Mouse (Mus musculus): ENCODE data around the gene Capzb. TPM values are rescaled to one million over a fixed set of nuclear protein-coding genes. Genes with fewer than 3 reads are reported as not detected.

Gene Capzb
- 100 to 1,000 TPM; 418 to 433 TPM for total RNA-seq (2021)
- long read RNA-seq, experiment 1, transcript Capzb-204 (9 exons, 1,674 nt): minor isoform, 129 of 495 reads
- long read RNA-seq, experiment 1, transcript Capzb-203 (10 exons, 1,702 nt): major isoform, 347 of 495 reads
- long read RNA-seq, experiment 1, partial matches to known transcripts: 15 of 495 reads
- long read RNA-seq, experiment 1, other reads (novel, unspliced or antisense): 3 of 495 reads
- long read RNA-seq, experiment 2, transcript Capzb-203 (10 exons, 1,702 nt): major isoform, 307 of 425 reads
- long read RNA-seq, experiment 2, transcript Capzb-204 (9 exons, 1,674 nt): minor isoform, 102 of 425 reads
- long read RNA-seq, experiment 2, partial matches to known transcripts: 8 of 425 reads
- long read RNA-seq, experiment 2, other reads (novel, unspliced or antisense): 8 of 425 reads

DNA sequence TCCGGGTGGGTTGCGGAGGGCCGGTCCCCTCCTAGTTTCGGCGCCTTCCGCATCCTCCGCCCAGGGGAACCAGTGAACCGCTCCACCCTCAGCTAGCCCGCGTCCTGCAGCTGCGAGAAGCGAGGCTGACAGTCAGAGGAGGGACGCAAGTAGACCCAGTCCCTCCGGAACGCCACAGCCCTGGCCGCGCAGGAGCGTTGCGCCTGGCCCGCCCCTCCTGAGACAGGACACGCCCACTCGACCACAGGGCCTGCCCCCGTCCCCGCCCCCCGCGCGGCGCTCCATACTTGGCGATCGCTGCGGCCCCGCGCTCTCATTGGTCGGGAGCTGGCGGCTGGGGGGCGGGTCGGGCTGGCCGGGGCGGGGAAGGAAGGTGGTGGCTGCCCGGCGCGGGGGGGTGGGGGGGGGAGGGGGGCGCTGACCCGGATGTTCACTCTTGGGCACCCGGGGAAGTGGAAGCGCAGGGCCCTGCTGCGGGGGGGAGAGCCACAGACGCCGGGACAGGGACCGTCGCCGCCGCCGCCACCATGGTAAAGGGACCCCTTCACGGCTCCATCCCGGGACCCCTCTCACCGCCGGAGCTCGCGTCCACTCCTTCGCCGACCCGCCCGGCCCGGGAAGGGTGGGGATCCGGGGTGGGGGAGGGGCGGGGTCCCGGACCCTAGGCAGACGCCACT, at the start of gene Capzb:
Capzb (plus strand) TSS at position 401 of the 677 bp plus-strand sequence.
- intact Hi-C loops (cut with DNase I): loop anchor here (2.0 to 5.0 kb wide), 3 partner anchors 16 to 100 kb away; partner anchors contain the start of genes Minos1 and Nbl1
- DNase-seq: peak; percentile 97

DNA sequence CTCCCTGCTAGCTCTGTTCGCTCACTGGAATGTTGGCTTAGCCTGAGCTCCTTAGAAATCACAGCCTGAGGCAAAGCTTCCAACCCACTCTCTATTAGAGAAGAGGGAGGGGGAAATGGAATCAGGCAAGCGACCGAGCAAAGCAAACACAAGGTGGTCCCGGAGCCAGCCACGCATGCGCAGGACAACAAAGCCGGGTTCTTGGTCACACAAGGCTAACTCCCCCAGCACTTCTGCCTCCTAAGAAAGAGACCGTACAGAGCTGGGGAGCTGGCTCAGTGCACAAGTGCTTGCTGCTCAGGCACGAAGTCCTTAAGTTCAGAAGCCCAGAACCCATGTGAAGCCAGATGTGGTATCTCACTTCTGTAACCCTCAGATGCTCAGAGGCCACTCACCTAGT, 49.7 kb upstream of the Capzb start:
- intact Hi-C loops (cut with DNase I): no loop called here
- DNase-seq: no peak

DNA sequence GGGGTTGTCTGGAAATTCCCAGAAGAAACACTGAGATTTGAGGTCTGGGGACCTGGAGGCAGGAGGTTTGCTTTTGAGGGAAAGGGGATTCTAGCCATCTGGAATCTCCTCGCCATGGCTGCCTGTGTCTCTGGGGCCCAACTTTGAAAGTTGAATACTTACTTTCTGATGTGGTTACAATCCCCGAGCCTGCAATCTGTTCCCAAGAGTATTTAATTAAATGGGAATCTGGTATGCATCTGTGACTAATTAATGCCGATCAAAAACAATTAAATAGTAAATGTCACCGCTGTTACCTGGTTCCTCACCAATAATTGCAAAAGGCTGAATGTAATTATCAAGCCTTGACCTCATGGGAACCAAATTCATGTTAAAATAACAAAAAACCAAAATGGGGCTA, 48.1 kb upstream of the Capzb start:
- intact Hi-C loops (cut with DNase I): no loop called here
- DNase-seq: no peak

DNA sequence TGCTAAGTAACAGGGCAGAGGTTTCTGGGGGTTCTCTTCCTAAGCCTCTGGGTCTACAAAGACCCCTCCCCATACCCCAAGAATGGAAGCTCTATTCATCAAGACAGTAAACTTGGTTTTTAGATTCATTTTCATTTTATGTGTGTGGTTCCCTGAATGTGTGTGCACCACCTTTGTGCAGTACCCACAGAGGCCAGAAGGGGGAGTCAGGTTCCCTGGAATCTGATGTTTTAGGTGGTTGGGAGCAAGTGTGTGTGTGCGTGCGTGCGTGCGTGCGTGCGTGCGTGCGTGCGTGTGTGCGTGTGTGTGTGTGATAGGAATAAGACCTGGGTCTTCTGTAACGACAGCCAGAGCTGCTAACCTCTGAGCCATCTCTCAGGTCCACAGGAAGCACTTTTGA, 47.5 kb upstream of the Capzb start:
- intact Hi-C loops (cut with DNase I): no loop called here
- no peak for DNase-seq

DNA sequence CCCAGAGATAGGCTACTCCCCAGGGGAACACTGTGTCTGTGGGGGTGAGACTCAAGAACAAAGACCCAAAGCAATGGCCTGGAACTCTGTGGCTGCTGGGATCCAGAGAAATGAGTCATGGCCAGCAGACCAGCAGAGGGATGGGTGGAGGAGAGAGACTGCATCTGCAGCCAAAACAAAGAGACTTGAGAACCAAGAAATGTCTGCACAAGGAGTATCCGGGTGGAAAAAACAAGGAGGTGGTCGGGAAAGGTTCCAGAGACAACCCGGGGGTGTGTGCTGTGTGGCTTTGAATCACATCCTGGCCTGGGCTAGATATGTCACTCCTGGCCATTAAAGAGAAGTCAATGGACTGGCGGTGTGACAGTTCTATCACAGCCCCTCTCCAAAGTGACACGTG, 45.9 kb upstream of the Capzb start:
- DNase-seq: peak; percentile 60 to 61
- intact Hi-C loops (cut with DNase I): no loop called here

DNA sequence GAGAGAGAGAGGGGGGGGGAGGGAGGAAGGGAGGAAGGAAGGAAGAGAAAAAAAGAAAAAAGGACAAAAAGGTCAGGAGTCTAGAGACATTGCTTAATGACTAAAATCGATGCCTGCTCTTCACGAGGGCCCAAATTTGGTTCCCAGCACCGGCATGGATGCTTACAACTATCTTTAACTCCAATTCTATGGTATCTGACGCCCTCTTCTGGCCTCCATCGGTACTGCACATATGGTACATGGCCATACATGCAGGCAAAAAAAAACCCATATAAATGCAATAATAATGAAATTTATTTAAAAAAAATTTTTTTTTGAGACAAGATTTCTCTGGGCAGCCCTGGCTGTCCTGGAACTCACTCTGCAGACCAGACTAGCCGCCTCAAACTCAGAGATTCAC, 41.3 kb upstream of the Capzb start:
- intact Hi-C loops (cut with DNase I): no loop called here
- no peak for DNase-seq

DNA sequence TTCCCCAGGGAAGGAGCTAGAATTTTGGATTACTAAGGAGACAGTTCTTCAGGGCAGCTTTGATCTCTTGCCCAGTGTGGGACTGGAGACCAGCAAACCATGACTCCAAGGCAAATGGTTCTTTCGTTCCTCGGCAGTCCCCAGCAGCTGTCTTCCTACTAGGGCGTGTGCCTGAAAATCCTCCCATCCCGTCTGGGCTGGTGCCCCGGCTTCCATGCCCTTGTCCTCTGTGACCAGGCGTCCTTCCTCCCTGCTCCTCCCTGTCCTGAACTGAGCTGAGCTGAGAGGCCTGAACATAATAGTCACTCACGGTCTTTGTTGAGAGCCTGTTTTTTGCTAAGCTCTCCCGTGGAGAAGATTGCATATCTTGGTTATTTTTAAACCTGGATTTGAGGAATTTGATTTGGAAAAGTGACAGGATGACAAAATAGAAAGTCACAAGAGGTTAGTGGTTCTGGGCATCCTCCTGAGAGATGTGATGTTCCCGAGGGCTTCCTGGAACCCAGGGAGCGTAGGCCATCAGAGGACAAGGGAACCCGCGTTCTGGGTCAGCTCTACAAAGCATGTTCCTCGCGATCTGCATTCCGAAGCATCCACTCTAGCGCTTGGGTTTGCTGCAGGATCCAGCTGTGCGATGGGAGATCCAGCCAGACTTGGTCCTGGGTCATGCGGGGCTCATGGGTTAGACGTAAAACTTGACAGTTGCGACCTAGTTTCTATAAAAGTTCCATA, 38.0 kb upstream of the Capzb start:
- DNase-seq: peak; percentile 63 to 64
- intact Hi-C loops (cut with DNase I): no loop called here

DNA sequence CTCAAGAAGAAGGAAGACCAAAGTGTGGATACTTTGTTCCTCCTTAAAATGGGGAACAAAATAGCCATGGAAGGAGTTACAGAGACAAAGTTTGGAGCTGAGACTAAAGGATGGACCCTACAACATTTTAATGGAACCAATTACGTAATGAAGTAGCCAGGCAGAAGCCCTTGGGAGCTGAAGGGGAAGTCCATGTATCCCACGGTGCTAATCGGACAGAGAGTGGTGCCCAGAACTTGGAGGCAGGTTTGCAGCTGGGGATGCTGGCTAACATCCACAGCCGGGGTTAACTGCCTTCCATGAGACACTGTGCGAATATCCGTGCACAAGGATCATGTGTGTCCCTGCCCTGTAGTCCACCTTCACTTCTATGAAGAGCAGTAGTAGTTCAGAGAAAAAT, 36.2 kb upstream of the Capzb start:
- no peak for DNase-seq
- intact Hi-C loops (cut with DNase I): no loop called here

DNA sequence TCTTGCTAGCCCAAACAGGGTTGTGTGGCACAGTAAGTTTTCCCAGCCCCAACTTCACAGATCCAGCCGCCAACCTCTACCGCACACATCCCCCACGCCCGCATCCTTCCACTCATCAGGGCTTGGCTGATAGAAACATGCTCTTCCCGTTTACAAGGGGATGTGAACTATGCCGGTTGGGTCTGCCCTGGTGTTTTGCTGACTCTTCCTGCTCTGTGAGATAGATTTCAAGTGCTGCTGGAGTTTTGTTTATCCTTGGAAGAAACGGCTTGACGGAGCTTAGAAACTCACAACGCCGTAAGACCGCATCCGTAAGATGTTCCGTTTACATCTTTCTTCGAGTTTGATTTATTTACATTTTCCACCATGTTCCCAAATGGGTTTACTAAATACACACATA, 34.3 kb upstream of the Capzb start:
- intact Hi-C loops (cut with DNase I): no loop called here
- no peak for DNase-seq

DNA sequence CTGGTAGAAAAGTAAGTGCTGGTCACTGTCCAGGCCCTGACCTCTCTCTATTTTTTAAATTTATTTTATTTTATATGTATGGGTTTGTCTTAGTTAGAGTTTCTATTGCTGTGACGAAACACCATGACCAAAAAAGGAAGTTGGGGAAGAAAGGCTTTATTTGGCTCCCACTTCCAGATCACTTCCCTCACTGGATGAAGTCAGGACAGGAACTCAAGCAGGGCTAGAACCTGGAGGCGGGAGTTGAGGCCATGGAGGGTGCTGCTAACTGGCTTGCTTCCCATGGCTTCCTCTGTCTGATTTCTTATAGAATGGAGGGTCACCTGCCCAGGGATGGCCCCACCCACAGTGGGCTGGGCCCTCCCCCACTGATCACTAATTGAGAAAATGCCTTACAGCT, 31.6 kb upstream of the Capzb start:
- intact Hi-C loops (cut with DNase I): no loop called here
- DNase-seq: no peak

DNA sequence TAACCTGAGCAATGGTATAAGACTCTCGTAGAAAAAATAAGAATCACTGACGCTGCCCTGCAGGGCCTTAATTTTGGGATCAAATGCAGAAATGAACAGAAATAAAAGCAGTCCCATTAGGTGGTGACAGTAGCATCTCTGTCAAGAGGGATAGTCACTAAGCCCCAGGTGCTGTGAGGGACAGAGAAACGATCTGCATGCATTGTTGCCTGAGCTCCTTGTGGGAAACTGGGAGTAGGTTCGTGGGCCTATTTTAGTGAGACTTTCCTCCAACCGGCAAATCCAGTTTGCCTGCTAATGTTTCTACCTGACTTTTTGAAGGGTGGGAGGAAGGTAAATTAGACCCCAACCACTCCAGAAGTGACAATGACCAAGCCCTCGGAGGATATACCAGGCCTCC, 28.6 kb upstream of the Capzb start:
- DNase-seq: no peak
- intact Hi-C loops (cut with DNase I): no loop called here

DNA sequence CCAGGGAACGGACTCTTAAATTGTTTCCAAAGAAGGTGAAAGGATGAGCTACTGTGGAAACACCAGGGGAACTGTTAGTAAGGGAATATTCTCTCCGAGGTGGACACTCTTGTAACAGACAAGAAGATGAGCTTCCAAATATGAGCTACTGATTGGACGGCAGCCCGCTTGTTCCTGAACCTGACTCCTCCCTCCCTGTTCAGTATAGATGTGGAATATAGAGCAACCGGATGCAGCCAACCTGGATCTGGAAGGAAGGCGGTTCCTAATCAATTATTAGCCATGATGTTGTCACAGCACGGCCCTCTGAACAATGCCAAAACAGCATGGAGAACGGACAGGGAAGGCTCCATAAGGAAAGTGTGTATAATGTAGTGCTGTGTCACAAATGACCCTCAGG, 27.4 kb upstream of the Capzb start:
- no peak for DNase-seq
- intact Hi-C loops (cut with DNase I): no loop called here

DNA sequence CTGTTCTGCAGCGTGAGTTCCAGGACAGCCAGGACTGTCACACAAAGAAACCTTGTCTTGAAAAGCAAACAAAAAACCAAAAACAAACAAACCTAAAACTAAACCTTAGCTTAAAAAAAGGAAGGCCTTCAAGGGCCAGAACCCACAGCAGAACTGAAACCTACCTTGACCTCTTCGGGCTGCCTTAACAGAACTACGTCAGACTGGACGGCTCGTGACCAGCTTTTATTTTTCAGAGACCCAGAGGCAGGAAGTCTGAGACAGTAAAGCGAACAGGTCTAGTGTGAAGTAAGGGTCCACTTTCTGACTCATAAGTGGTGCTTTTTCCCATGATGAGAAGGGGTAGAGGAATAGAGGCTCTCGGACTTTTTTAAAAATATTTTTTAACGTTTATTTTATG, 26.5 kb upstream of the Capzb start:
- intact Hi-C loops (cut with DNase I): no loop called here
- DNase-seq: no peak

DNA sequence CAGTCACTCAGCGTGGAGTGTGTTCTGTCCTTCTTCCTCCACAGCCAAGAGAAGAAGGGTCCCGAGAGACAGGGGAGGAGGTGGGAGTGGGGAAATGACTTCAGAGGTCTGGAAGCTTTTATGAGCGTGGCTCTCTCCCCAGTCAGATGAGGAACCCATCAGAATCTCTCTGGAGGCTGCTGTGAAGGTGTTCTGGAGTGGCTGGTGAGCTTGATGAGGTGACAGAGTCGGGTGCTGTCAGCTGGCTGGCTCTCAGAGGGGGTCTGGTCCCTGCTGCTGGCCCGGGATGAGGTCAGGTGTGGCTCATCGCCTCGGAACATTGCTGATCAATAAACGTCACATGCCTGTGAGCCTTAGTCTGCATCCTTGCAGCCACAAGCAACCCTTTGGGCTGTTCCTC, 25.6 kb upstream of the Capzb start:
- intact Hi-C loops (cut with DNase I): no loop called here
- DNase-seq: no peak

DNA sequence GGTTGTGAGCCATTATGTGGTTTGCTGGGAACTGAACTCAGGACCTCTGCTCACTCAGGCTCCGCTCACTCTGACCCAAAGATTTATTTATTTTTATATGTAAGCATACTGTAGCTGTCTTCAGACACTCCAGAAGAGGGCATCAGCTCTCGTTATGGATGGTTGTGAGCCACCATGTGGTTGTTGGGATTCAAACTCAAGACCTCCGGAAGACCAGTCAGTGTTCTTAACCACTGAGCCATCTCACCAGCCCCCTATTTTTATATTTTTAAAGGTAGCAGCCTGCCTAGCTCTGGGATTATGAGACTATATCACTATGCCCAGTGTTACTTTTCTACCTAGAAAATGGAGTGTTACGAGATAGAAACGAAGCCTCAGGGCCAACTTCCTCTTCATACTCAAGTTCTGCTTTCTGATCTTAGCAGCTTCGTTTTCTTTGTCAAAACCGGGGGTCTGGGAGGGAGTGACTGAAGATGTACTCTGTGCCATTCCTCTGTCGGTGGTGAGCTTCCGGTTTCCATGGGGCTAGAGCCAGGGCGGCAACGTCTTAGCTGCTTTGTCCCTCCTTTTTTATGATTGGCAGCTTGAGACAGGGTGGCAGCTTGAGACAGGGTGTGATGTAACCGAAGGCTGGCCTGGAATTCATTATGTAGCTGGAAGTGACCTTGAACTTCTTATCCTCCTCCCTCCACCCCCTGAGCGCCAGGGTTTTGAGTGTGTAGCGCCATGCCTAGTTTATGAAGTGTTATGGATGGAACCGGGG, 23.5 kb upstream of the Capzb start:
- DNase-seq: peak in 1 of 2 experiments; percentile 29
- intact Hi-C loops (cut with DNase I): no loop called here

DNA sequence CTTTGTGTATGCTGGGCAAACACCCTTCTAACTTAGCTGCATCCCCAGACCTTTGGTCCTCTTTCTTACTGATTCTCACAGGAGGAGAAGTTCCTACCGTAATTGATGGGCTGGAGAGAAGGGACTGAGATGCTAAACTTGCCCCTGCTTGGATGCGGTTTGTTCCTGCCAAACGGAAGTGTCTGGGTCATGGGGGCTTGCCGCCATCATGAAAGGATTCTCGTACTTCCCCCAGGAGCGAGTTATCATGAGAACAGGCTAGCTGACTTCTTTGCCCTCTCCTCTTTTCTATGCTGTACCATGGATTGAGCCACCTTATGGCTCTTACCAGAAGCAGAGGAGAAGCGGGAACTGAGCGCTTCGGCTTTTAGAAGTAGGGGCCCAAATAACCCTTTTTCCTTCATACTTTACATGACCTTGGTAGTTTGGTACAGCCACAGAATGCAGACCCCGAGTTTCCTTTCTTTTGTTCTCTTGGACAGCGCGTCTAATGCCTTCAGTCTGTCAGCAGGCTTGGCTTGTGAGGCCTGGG, 22.9 kb upstream of the Capzb start:
- intact Hi-C loops (cut with DNase I): no loop called here
- DNase-seq: no peak

DNA sequence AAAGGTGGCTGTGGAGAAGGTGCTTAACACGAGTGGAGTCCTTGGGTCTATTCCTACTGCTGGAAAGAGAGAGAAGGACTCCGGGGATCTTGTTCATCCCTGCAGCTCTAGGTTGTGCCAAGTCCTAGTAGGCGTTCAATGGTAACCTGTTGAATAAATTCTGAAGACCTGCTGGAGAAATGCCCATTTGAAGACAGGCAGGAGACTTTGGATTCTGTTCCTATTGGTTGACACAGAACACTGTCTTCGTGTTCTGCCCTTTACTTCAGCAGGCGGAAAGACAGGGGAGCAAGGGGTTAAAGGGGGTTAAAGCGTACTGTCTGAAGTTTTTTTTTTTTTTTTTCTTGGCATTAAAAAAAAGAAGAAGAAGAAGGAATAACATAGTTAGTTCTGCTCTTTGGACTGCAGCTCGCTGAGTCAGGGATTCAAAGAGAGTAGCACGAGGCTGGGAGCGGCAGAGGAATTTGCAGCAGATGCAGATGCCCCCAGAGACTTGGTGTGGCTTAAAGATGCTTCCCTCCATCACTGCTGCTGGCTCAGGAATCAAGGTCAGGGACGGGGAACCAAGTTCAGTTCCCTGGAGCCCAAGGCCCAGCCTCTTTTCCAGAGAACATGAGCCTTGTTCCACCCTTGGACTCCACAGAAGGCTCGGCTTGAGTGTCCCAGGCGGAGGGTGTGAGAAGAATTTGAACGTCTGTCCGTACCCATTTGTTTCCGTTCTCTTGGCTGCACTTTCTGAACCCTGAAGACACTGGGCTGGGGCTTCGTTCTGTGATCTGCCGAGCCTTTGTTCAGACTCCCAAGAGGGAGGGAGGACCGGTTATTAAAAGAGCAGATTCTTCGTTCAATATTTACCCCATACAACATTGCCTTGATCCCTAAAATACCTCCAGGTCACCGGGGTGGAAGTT, 17.4 kb upstream of the Capzb start:
- peak; percentile 75 for DNase-seq
- intact Hi-C loops (cut with DNase I): no loop called here

DNA sequence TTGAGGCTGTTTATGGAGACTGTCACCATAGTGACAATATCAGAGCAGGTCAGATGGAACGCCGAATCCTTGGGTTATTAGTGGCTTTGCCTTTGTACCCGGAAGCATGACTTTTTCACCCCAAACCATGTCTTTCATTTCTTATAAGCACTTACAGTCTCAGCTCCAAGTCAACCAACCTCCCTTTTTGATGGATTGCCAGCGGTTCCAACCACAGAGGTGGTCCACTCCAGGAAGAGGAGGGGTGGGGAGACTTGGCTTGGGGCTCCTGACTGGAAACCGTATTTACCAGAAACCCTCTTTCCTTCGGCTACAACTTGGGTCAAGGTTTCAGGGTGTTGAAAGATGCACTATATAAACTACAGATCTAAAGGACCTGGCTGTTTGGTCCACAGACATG, 16.7 kb upstream of the Capzb start:
- peak; percentile 39 to 42 for DNase-seq
- intact Hi-C loops (cut with DNase I): no loop called here

DNA sequence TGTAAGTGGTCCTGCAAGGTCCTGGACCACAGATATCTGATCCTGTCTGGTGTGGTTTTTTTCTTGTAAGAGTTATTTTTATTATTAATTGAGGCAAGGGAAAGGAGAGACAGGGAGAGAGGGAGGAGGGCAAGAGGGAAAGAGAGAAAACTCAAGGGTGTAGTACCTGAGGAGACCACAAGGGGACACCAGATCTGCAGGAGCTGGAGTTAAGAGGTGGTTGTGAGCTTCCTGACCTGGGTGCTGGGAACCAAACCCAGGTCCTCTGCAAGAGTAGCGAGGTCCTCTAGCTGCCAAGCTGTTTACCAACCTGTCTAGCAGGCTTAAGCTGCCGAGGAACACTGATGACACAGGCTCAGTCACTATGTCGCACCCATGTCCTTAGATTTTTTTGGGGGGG, 14.8 kb upstream of the Capzb start:
- intact Hi-C loops (cut with DNase I): no loop called here
- DNase-seq: no peak
